Mouse (Mus musculus) MEL (cell line): ENCODE measurements around the gene Nicn1. TPM values are rescaled to one million over a fixed set of nuclear protein-coding genes. Genes with fewer than 3 reads are reported as not detected.

Experiments
- DNase-seq: peaks from one replicate; pipeline ENCODE4 v3.0.0; 2011; ENCODE audit warnings: low read depth, low spot score
- H3K27ac ChIP-seq: 2 replicates; pipeline ENCODE4 v1.5.1; 2012; ENCODE audit warnings: low read depth, mild to moderate bottlenecking, control low read depth, low read length, moderate library complexity; ENCODE audit not compliant: control insufficient read depth
- H3K27me3 ChIP-seq, 2 experiments: fragments of 150-350 bp in 1 of 2; sonication (generic) in 1 of 2; 2 replicates each; pipeline ENCODE4 v1.6.1; 2012; ENCODE audit warnings: low read length in 2 of 2, mild to moderate bottlenecking in 2 of 2, improper control_type of control experiment in 1 of 2, moderate library complexity in 1 of 2; ENCODE audit not compliant: insufficient read depth in 2 of 2, control insufficient read depth in 1 of 2
- H3K36me3 ChIP-seq, 2 experiments: 2 replicates each; pipeline ENCODE4 v1.6.1; 2012 to 2014; ENCODE audit warnings: low read length in 2 of 2, improper control_type of control experiment in 1 of 2, inconsistent platforms in 1 of 2, mild to moderate bottlenecking in 1 of 2; ENCODE audit not compliant: insufficient read depth in 2 of 2, control insufficient read depth in 1 of 2
- H3K4me1 ChIP-seq, 2 experiments: fragments of 150-350 bp in 1 of 2; sonication (generic) in 1 of 2; 2 replicates each; pipeline ENCODE4 v1.6.1; 2012; ENCODE audit warnings: low read length in 2 of 2, improper control_type of control experiment in 1 of 2, mild to moderate bottlenecking in 1 of 2; ENCODE audit not compliant: insufficient read depth in 2 of 2, control insufficient read depth in 1 of 2
- H3K4me3 ChIP-seq, 2 experiments: fragments of 150-350 bp in 1 of 2; sonication (generic) in 1 of 2; 2 replicates each; pipeline ENCODE4 v1.5.1; 2012; ENCODE audit warnings: low read depth in 2 of 2, low read length in 2 of 2, mild to moderate bottlenecking in 2 of 2, moderate library complexity in 2 of 2, control low read depth in 1 of 2, improper control_type of control experiment in 1 of 2; ENCODE audit not compliant: control insufficient read depth in 1 of 2, insufficient read depth in 1 of 2
- H3K79me2 ChIP-seq: 2 replicates; pipeline ENCODE4 v1.6.1; 2012; ENCODE audit warnings: mild to moderate bottlenecking, low read length, moderate library complexity; ENCODE audit not compliant: control insufficient read depth, poor library complexity, insufficient read depth
- H3K9ac ChIP-seq: 2 replicates; pipeline ENCODE4 v1.6.1; 2012; ENCODE audit warnings: low read depth, mild to moderate bottlenecking, control low read depth, low read length, moderate library complexity; ENCODE audit not compliant: control insufficient read depth, poor library complexity, severe bottlenecking
- H3K9me3 ChIP-seq: fragments of 150-350 bp; sonication (generic); replicated peaks from 2 replicates; pipeline ENCODE4 v1.6.1; 2012; ENCODE audit warnings: mild to moderate bottlenecking, low read length, improper control_type of control experiment, moderate library complexity; ENCODE audit not compliant: insufficient read depth
- BHLHE40 ChIP-seq: IDR thresholded peaks from 2 replicates; pipeline ENCODE4 v1.6.1; 2012; ENCODE audit warnings: low read depth, mild to moderate bottlenecking, inconsistent platforms, low read length, improper control_type of control experiment, borderline replicate concordance
- CHD1 ChIP-seq: IDR thresholded peaks from 2 replicates; pipeline ENCODE4 v1.6.1; 2012; ENCODE audit warnings: low read depth, mild to moderate bottlenecking, inconsistent platforms, low read length, improper control_type of control experiment
- E2F4 ChIP-seq: IDR thresholded peaks from 2 replicates; pipeline ENCODE4 v1.6.1; 2011; ENCODE audit warnings: low read depth, low read length, improper control_type of control experiment, borderline replicate concordance
- ELF1 ChIP-seq: IDR thresholded peaks from 2 replicates; pipeline ENCODE4 v1.6.1; 2014; ENCODE audit warnings: low read depth, mild to moderate bottlenecking, inconsistent platforms, low read length, improper control_type of control experiment, moderate library complexity
- EP300 ChIP-seq, 2 experiments: IDR thresholded peaks; 2 replicates each; pipeline ENCODE4 v1.6.1; 2011; ENCODE audit warnings: improper control_type of control experiment in 2 of 2, low read length in 2 of 2, low read depth in 1 of 2, mild to moderate bottlenecking in 1 of 2
- ETS1 ChIP-seq: IDR thresholded peaks from 2 replicates; pipeline ENCODE4 v1.6.1; 2012; ENCODE audit warnings: low read depth, mild to moderate bottlenecking, inconsistent platforms, low read length, improper control_type of control experiment, moderate library complexity
- GABPA ChIP-seq: IDR thresholded peaks from 2 replicates; pipeline ENCODE4 v1.6.1; 2012; ENCODE audit warnings: low read depth, mild to moderate bottlenecking, inconsistent platforms, low read length, improper control_type of control experiment, moderate library complexity
- GATA1 ChIP-seq: IDR thresholded peaks from 2 replicates; pipeline ENCODE4 v1.6.1; 2011; ENCODE audit warnings: low read depth, low read length, improper control_type of control experiment
- JUND ChIP-seq: IDR thresholded peaks from 2 replicates; pipeline ENCODE4 v1.6.1; 2011; ENCODE audit warnings: low read depth, mild to moderate bottlenecking, improper control_type of control experiment, low read length
- MAFK ChIP-seq: IDR thresholded peaks from 2 replicates; pipeline ENCODE4 v1.6.1; 2011; ENCODE audit warnings: low read depth, mild to moderate bottlenecking, low read length, improper control_type of control experiment, borderline replicate concordance
- MAX ChIP-seq: IDR thresholded peaks from 2 replicates; pipeline ENCODE4 v1.6.1; 2011; ENCODE audit warnings: low read length, improper control_type of control experiment
- MAZ ChIP-seq: IDR thresholded peaks from 2 replicates; pipeline ENCODE4 v1.6.1; 2012; ENCODE audit warnings: low read depth, mild to moderate bottlenecking, inconsistent platforms, low read length, improper control_type of control experiment
- MEF2A ChIP-seq: IDR thresholded peaks from 2 replicates; pipeline ENCODE4 v1.6.1; 2014; ENCODE audit warnings: low read depth, mild to moderate bottlenecking, inconsistent platforms, low read length, improper control_type of control experiment; ENCODE audit not compliant: poor library complexity, insufficient replicate concordance, severe bottlenecking; ENCODE audit errors: extremely low read depth
- MXI1 ChIP-seq: IDR thresholded peaks from 2 replicates; pipeline ENCODE4 v1.6.1; 2011; ENCODE audit warnings: mild to moderate bottlenecking, low read depth, low read length, improper control_type of control experiment
- MYB ChIP-seq: IDR thresholded peaks from 2 replicates; pipeline ENCODE4 v1.6.1; 2011; ENCODE audit warnings: mild to moderate bottlenecking, low read depth, low read length, improper control_type of control experiment
- MYC ChIP-seq: IDR thresholded peaks from 2 replicates; pipeline ENCODE4 v1.6.1; 2011; ENCODE audit warnings: low read depth, mild to moderate bottlenecking, low read length, improper control_type of control experiment, moderate library complexity
- NELFE ChIP-seq: IDR thresholded peaks from 2 replicates; pipeline ENCODE4 v1.6.1; 2011; ENCODE audit warnings: low read depth, low read length, improper control_type of control experiment
- NRF1 ChIP-seq: IDR thresholded peaks from 2 replicates; pipeline ENCODE4 v1.6.1; 2014; ENCODE audit warnings: low read depth, mild to moderate bottlenecking, inconsistent platforms, low read length, improper control_type of control experiment, moderate library complexity; ENCODE audit not compliant: poor library complexity, insufficient read depth, severe bottlenecking
- POLR2A ChIP-seq, 2 experiments: IDR thresholded peaks; 2 replicates each; pipeline ENCODE4 v1.6.1; 2011 to 2012; ENCODE audit warnings: low read length in 2 of 2, mild to moderate bottlenecking in 2 of 2, control low read depth in 1 of 2, improper control_type of control experiment in 1 of 2, low read depth in 1 of 2, moderate library complexity in 1 of 2; ENCODE audit not compliant: control insufficient read depth in 1 of 2, insufficient read depth in 1 of 2, poor library complexity in 1 of 2
- POLR2AphosphoS5 ChIP-seq: IDR thresholded peaks from 2 replicates; pipeline ENCODE4 v1.6.1; 2012; ENCODE audit warnings: low read depth, borderline replicate concordance, mild to moderate bottlenecking, inconsistent platforms, low read length, moderate library complexity, mixed read lengths
- RAD21 ChIP-seq: IDR thresholded peaks from 2 replicates; pipeline ENCODE4 v1.6.1; 2011; ENCODE audit warnings: mild to moderate bottlenecking, low read depth, low read length, improper control_type of control experiment
- RCOR1 ChIP-seq: IDR thresholded peaks from 2 replicates; pipeline ENCODE4 v1.6.1; 2012; ENCODE audit warnings: low read depth, mild to moderate bottlenecking, inconsistent platforms, low read length, improper control_type of control experiment
- SIN3A ChIP-seq: IDR thresholded peaks from 2 replicates; pipeline ENCODE4 v1.6.1; 2012; ENCODE audit warnings: low read length, improper control_type of control experiment, inconsistent platforms
- TAL1 ChIP-seq: IDR thresholded peaks from 2 replicates; pipeline ENCODE4 v1.6.1; 2012; ENCODE audit warnings: mild to moderate bottlenecking, inconsistent platforms, low read length, moderate library complexity, mixed read lengths
- TBP ChIP-seq: IDR thresholded peaks from 2 replicates; pipeline ENCODE4 v1.8.0; 2011; ENCODE audit warnings: low read depth, low read length, improper control_type of control experiment
- TCF12 ChIP-seq: IDR thresholded peaks from 2 replicates; pipeline ENCODE4 v1.6.1; 2014; ENCODE audit warnings: low read depth, mild to moderate bottlenecking, inconsistent platforms, low read length, improper control_type of control experiment, moderate library complexity
- UBTF ChIP-seq: IDR thresholded peaks from 2 replicates; pipeline ENCODE4 v1.6.1; 2012; ENCODE audit warnings: low read depth, mild to moderate bottlenecking, inconsistent platforms, low read length, improper control_type of control experiment, moderate library complexity, borderline replicate concordance; ENCODE audit not compliant: insufficient read depth
- USF1 ChIP-seq: IDR thresholded peaks from 2 replicates; pipeline ENCODE4 v1.6.1; 2014; ENCODE audit warnings: low read depth, mild to moderate bottlenecking, inconsistent platforms, low read length, improper control_type of control experiment, moderate library complexity
- USF2 ChIP-seq, 2 experiments: IDR thresholded peaks; 2 replicates each; pipeline ENCODE4 v1.6.1; 2011 to 2012; ENCODE audit warnings: improper control_type of control experiment in 2 of 2, low read length in 2 of 2, borderline replicate concordance in 1 of 2, inconsistent platforms in 1 of 2, low read depth in 1 of 2, mild to moderate bottlenecking in 1 of 2; ENCODE audit not compliant: insufficient read depth in 1 of 2
- ZKSCAN1 ChIP-seq: IDR thresholded peaks from 2 replicates; pipeline ENCODE4 v1.6.1; 2012; ENCODE audit warnings: low read depth, mild to moderate bottlenecking, inconsistent platforms, low read length, improper control_type of control experiment, moderate library complexity
- ZNF384 ChIP-seq: IDR thresholded peaks from 2 replicates; pipeline ENCODE4 v1.6.1; 2012; ENCODE audit warnings: low read depth, mild to moderate bottlenecking, inconsistent platforms, low read length, improper control_type of control experiment
- polyA plus RNA-seq, 2 experiments: library from polyadenylated mRNA; stranded (reverse) in 1 of 2; unstranded in 1 of 2; fragments of >175 nt in 1 of 2; fragments of >200 nt in 1 of 2; gene quantifications; 2 replicates each; pipeline versions ENCODE4 v1.2.1 to v1.2.4; 2012; ENCODE audit warnings: low replicate concordance in 2 of 2, low read depth in 1 of 2; ENCODE audit not compliant: insufficient read length in 2 of 2, insufficient read depth in 1 of 2, missing spikeins in 1 of 2
- total RNA-seq: library from RNA; depleted of rRNA; stranded (reverse); fragments of 300-350 nt; gene quantifications from 2 replicates; pipeline ENCODE4 v1.2.3, GENCODE M21; 2012

The Nicn1 gene
- total and polyA plus RNA-seq, 3 experiments = 1.6 to 4.7 TPM; not detected in 1

DNA sequence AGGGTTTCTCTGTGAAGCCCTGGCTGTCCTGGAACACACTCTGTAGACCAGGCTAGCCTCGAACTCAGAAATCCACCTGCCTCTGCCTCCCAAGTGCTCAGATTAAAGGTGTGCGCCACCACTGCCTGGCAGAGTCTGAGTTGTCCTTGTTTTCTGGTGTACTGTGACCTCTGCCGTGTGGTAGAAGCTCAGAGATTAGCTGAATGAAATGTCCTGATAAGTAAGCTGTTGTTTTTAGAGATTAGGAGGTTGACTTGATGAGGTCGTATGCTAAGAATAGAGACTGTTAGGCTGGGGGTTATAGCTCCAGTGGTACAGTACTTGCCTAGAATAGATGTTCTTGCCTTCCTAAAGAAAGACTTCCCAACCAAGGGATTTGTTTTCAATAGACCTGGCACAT is 14.5 kb downstream of the Nicn1 start:
- peaks cover 36% of the 10 kb centered on the region for H3K79me2 ChIP-seq
- H3K9ac ChIP-seq = peak overlapping the region; percentile 83
- TF ChIP-seq ELF1 = no peak
- TF ChIP-seq EP300 (IDR thresholded peaks at IDR 0.05; ENCODE audit: low read depth in 1 of 2, low read length in 2 of 2) = 0 out of 4 replicates have a peak, but pooled peaks of 1 of the 2 experiments have one; percentile 24
- TF ChIP-seq MEF2A = peak; percentile 79; the same call in 1 of the 2 replicates
- TF ChIP-seq UBTF = no peak
- TF ChIP-seq TBP = 0 out of 2 replicates have a peak, but pooled peaks have one; percentile 34
- TF ChIP-seq JUND = no peak
- TF ChIP-seq MYB = no peak
- TF ChIP-seq SIN3A = no peak
- no peak for TF ChIP-seq BHLHE40
- TF ChIP-seq TCF12 = peak; percentile 41; the same call in 1 of the 2 replicates
- TF ChIP-seq ZKSCAN1 = no peak
- TF ChIP-seq NELFE = no peak
- 0 out of 2 replicates have a peak, but pooled peaks have one; percentile 40 for TF ChIP-seq ETS1
- no peak for TF ChIP-seq USF1
- TF ChIP-seq TAL1 = peak; percentile 11; the same call in 1 of the 2 replicates
- TF ChIP-seq RAD21 = no peak
- peak; percentile 79 for TF ChIP-seq RCOR1
- no peak for TF ChIP-seq USF2 (IDR thresholded peaks at IDR 0.05; ENCODE audit: borderline replicate concordance in 1 of 2, insufficient read depth in 1 of 2, low read depth in 1 of 2, low read length in 2 of 2)
- no peak for TF ChIP-seq MAZ
- TF ChIP-seq GATA1 = peak; percentile 63
- no peak for TF ChIP-seq MAFK
- no peak for TF ChIP-seq POLR2AphosphoS5
- no peak for TF ChIP-seq NRF1
- TF ChIP-seq MYC = no peak
- no peak for TF ChIP-seq ZNF384
- no peak for TF ChIP-seq CHD1
- TF ChIP-seq POLR2A (IDR thresholded peaks at IDR 0.05; ENCODE audit: control insufficient read depth in 1 of 2, insufficient read depth in 1 of 2, low read depth in 1 of 2, low read length in 2 of 2, poor library complexity in 1 of 2) = no peak
- TF ChIP-seq GABPA = no peak
- TF ChIP-seq MAX = no peak
- TF ChIP-seq MXI1 = no peak
- TF ChIP-seq E2F4 = no peak
- H3K4me1 ChIP-seq = peaks cover 4 to 19% of the 10 kb centered on the region in 2 experiments; a peak in 3 of 4 replicates
- peak overlapping the region; percentile 75 to 83; a peak in 2 of 4 replicates for H3K4me3 ChIP-seq
- H3K27ac ChIP-seq = 0 out of 2 replicates have a peak overlapping the region, but pooled peaks have one; percentile 81
- no peak for DNase-seq
- peaks cover 0 to 30% of the 10 kb centered on the region in 2 experiments; a peak in 3 of 4 replicates for H3K36me3 ChIP-seq
- no peaks in the 10 kb centered on the region for H3K9me3 ChIP-seq
- no peaks in the 10 kb centered on the region for H3K27me3 ChIP-seq
